Mouse (Mus musculus) gastrocnemius, adult 8-10 months (tissue): ENCODE results near the gene Fam149b. TPM values are rescaled to one million over a fixed set of nuclear protein-coding genes. Genes with fewer than 3 reads are reported as not detected.

Experiments used
- DNase-seq, 2 experiments: peaks; one replicate each; pipeline ENCODE4 v3.0.0; 2022; ENCODE audit warnings: low spot score in 2 of 2
- total RNA-seq, 4 experiments: library from RNA; stranded (reverse); gene quantifications; 2 replicates each; pipeline ENCODE4 v1.2.4; 2022

Fam149b gene
- total RNA-seq, 4 experiments from 2014 or later = 18.9 to 22.9 (median 21.4) TPM

DNA sequence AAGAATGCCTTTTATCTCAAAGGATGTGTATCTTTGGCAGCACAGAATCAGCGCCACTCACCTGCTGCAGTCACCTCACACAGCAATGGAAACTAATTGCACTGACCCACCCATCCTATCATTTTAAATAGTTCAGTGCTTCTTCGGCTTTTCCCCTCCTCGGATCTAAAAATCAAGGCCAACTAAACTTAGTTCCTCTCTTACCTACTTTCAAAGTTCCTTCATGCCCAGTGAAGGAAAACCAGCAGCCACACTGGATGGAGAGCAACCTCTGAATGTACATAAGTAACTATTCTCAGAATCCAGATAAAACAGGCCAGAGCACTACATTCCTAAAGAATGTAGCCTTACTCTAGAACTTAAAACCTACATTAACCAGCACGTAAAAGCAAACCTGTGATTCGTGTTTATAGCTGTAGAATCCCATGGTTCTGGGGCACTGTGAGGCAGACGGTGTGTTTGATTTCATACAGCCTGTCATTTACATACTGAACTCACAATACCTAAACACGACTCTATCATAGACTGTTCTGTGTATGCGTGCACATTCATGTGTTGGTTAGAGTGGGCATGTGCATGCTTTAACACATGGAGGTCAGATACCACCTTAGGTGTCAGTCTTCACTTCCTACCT lies 41.6 kb downstream of the Fam149b start:
- DNase-seq = no peak

GRCm38 (mm10) chr14:20392326-20392725 lies 44.4 kb downstream of the Fam149b start:
- no peak for DNase-seq

DNA sequence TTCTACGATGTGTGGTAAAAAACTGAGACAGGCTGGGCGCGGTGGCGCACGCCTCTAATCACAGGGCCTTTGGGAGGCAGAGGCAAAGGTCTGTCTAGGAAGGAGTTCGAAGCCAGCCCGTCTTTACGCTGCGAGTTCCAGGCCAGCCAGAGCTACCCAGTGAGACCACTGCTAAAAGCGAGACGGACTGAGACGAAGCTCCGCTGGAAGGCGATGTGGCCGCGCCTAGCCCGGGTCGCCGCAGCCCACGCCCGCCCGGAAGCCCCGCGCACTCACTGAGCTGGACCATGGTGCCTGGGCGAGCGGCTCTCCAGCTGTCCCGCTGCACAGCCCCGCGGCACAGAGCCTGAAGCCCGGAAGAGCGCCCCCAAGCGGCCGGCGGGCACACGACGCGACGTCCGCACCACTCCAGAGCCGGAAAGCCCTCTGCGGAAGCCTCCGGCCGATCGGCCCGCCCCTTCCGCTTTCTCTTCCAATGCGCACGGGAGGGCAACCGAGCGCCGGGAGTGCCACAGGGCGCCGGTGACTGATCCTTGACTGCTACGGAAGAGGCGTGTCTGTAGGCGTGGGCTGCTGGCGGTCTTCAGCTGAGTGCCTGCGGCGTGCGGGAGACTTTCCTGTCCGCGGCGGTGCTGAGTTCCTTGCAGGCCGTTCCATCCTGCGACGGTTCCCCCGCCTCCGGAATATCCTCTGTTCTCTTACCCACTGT lies 45.4 kb downstream of the Fam149b start, which contains the start of gene Mrps16:
Mrps16 (minus strand) TSS at position 430 of the 709 bp plus-strand sequence.
- DNase-seq = peak; percentile 93 to 96

GRCm38 (mm10) chr14:20397220-20397619 lies 49.3 kb downstream of the Fam149b start:
- no peak for DNase-seq

DNA sequence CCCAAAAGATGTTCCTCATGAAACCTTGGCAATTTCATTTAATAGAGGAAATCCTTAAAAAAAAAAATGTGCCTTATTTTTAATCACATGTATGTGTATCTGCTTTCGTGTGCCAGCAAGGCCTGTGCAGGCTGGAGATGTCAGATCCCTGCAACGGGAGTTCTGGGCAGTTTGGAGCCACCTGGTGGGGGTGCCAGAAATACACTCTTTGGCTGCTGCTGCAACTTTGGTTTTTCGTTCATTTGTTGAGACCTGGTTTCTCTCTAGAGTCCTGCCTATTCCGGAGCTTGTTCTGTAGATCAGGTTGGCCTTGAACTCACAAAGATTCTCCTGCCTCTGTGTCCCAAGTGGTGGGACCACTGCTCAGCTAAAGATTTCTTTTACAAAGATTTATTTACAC lies 50.9 kb downstream of the Fam149b start:
- DNase-seq = no peak

GRCm38 (mm10) chr14:20400071-20400470 lies 52.1 kb downstream of the Fam149b start:
- DNase-seq = no peak

DNA sequence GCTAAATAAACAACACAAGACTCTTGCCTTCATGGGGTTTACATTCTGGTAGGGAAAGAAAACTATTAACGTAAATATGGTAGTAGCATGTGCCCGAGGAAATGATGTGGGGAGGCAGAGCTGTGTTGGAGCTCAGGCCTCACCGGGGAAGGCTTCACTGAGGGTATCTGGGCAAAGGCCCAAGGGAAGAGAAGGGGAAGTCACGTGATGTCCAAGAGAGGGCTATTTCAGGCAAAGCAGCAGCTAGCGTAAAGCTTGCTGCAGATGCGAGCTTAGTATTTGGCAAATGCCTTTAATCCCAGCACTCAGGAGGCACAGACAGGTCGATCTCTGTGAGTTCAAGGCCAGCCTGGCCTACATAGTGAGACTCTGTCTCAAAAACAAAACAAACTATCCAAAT lies 74.3 kb downstream of the Fam149b start:
- DNase-seq = no peak

- no peak for DNase-seq
Observed at GRCm38 (mm10) chr14:20423046-20423445, 75.1 kb downstream of the Fam149b start.

- no peak for DNase-seq
Observed at GRCm38 (mm10) chr14:20428593-20428992, 80.6 kb downstream of the Fam149b start.

GRCm38 (mm10) chr14:20429833-20430232 lies 81.9 kb downstream of the Fam149b start:
- no peak for DNase-seq

- DNase-seq = peak; percentile 8 to 44
Observed at GRCm38 (mm10) chr14:20431726-20432125, 83.8 kb downstream of the Fam149b start.

- peak; percentile 11 to 45 for DNase-seq
Observed at GRCm38 (mm10) chr14:20432420-20432819, 84.5 kb downstream of the Fam149b start.

Other genes starting within 250 kb of the Fam149b start
- 1 to 10 TPM; 2.8 to 3.9 (median 3.1) TPM for gene Saysd1, start 209.6 kb upstream of the Fam149b start, total RNA-seq
- gene Kcnk5, start 166.4 kb upstream of the Fam149b start, total RNA-seq = 1 to 10 TPM in 1 of 4 experiments, under 1 TPM in 3; 0.36 to 1.1 (median 0.61) TPM
- not detected for gene Kcnk16, start 79.0 kb upstream of the Fam149b start, total RNA-seq
- 10 to 100 TPM; 27.8 to 32.6 (median 28.4) TPM for gene Nudt13, start 53.5 kb upstream of the Fam149b start, total RNA-seq
- gene Ecd, start within 50 bp of the Fam149b start, total RNA-seq = 10 to 100 TPM; 35.1 to 40.1 (median 37.5) TPM
- gene Dnajc9, start 40.7 kb downstream of the Fam149b start, total RNA-seq = 10 to 100 TPM in 3 of 4 experiments, 1 to 10 TPM in 1; 8.8 to 12.0 (median 11.3) TPM
- gene Mrps16, start 45.5 kb downstream of the Fam149b start, total RNA-seq = 10 to 100 TPM; 50.4 to 57.5 (median 51.0) TPM
- under 1 TPM; 0.11 to 0.29 (median 0.21) TPM for gene Cfap70, start 104.1 kb downstream of the Fam149b start, total RNA-seq
- gene Anxa7, start 132.0 kb downstream of the Fam149b start, total RNA-seq = 10 to 100 TPM; 50.9 to 69.9 (median 56.2) TPM
- 100 to 1,000 TPM; 250 to 371 (median 286) TPM for gene Mss51, start 148.7 kb downstream of the Fam149b start, total RNA-seq
- 100 to 1,000 TPM; 187 to 242 (median 207) TPM for gene Ppp3cb, start 198.4 kb downstream of the Fam149b start, total RNA-seq